Comparison of ENCODE assay signal across 12 mouse cellular contexts in genomic region chr8:87895203-87896041, GRCm38 (mm10).
DNase-seq lines count a peak whose midpoint lies in the region; ATAC-seq and TF ChIP-seq lines count a peak whose summit lies in the region.
"Had no signal": no experiment of that assay in that cellular context is flagged by ENCODE, and none has a peak within 500 bp of the region (broad histone marks: within the 10 kb centered on the region; RNA-seq: fewer than 3 reads in every experiment).

No protein-coding gene starts in this region.

- H3K4me2 ChIP-seq in forebrain, embryonic 16.5 days (ENCODE audit: low read length) = no peak overlapping the region
- no peak overlapping the region; the same call in 1 of the 2 replicates for H3K4me2 ChIP-seq in limb, embryonic 14.5 days (replicated peaks; ENCODE audit: low read depth, low read length, severe bottlenecking)
- no peak overlapping the region for H3K4me2 ChIP-seq in stomach, embryonic 16.5 days (ENCODE audit: low read depth, low read length)
- H3K4me2 ChIP-seq: lung, embryonic 14.5 days had no signal

- intact Hi-C loops in left cerebral cortex, postnatal 14 days (cut with DNase I) = loop anchor here (5.0 kb wide), 1 partner anchor 62 kb away; the partner anchor contains the start of gene Zfp423

- DNase-seq in spleen, adult 2 months (ENCODE audit: low read depth in 1 of 2, low spot score in 2 of 2) = no peak
- DNase-seq in spleen, postnatal 4 days (ENCODE audit: low spot score in 2 of 2) = no peak
- peak; percentile 48 for DNase-seq in limb, embryonic 14.5 days (ENCODE audit: low spot score)
- DNase-seq in gastrocnemius, postnatal 10 days = no peak
- no peak for DNase-seq in left cerebral cortex, postnatal 14 days (ENCODE audit: low spot score in 2 of 2)
- DNase-seq in heart, postnatal 4 days = no peak
- DNase-seq: embryo, embryonic 11 days; heart, postnatal 14 days; kidney, postnatal 14 days; lung, embryonic 14.5 days had no signal

- peak; percentile 29; the same call in 1 of the 2 replicates for ATAC-seq in forebrain, embryonic 16.5 days
- ATAC-seq in limb, embryonic 14.5 days (ENCODE audit: low FRiP score, low read depth) = peak; percentile 68; the same call in 1 of the 2 replicates
- ATAC-seq in stomach, embryonic 16.5 days (ENCODE audit: insufficient read depth, low FRiP score) = 0 out of 2 replicates have a peak, but pooled peaks have one; percentile 22

- no peaks in the 10 kb centered on the region for H3K27me3 ChIP-seq in spleen, adult 2 months (ENCODE audit: control insufficient read depth, insufficient read depth, low read length)
- H3K27me3 ChIP-seq in forebrain, embryonic 16.5 days (replicated peaks; ENCODE audit: control insufficient read depth, insufficient read depth, low read length) = no peaks in the 10 kb centered on the region
- H3K27me3 ChIP-seq in limb, embryonic 14.5 days (ENCODE audit: control insufficient read depth, insufficient read depth, low read length) = no peaks in the 10 kb centered on the region
- H3K27me3 ChIP-seq in stomach, embryonic 16.5 days (ENCODE audit: control insufficient read depth, insufficient read depth, low read length) = no peaks in the 10 kb centered on the region

- no peak overlapping the region for H3K4me3 ChIP-seq in spleen, adult 2 months (ENCODE audit: extremely low read depth, insufficient read depth, insufficient read length)
- no peak overlapping the region for H3K4me3 ChIP-seq in forebrain, embryonic 16.5 days (replicated peaks; ENCODE audit: low read length)
- no peak overlapping the region for H3K4me3 ChIP-seq in limb, embryonic 14.5 days (replicated peaks; ENCODE audit: low read length)
- no peak overlapping the region for H3K4me3 ChIP-seq in stomach, embryonic 16.5 days (replicated peaks; ENCODE audit: low read length)

- peak overlapping the region; percentile 26; the same call in 1 of the 2 replicates for H3K27ac ChIP-seq in spleen, adult 2 months (ENCODE audit: insufficient read depth, low read length)
- no peak overlapping the region for H3K27ac ChIP-seq in forebrain, embryonic 16.5 days (ENCODE audit: low read length)
- peak overlapping the region; percentile 83 for H3K27ac ChIP-seq in limb, embryonic 14.5 days (replicated peaks; ENCODE audit: low read depth, low read length)
- peak overlapping the region; percentile 40; the same call in 1 of the 2 replicates for H3K27ac ChIP-seq in stomach, embryonic 16.5 days (ENCODE audit: low read length)

- no peak overlapping the region for H3K9ac ChIP-seq in forebrain, embryonic 16.5 days (replicated peaks; ENCODE audit: low read depth, low read length)
- no peak overlapping the region for H3K9ac ChIP-seq in limb, embryonic 14.5 days (ENCODE audit: low read depth, low read length, severe bottlenecking)
- no peak overlapping the region for H3K9ac ChIP-seq in stomach, embryonic 16.5 days (ENCODE audit: low read length)
- H3K9ac ChIP-seq: lung, embryonic 14.5 days had no signal

- no peak for TF ChIP-seq POLR2A in spleen, adult 2 months (IDR thresholded peaks at IDR 0.05; ENCODE audit: low read depth, low read length)
- no peak for TF ChIP-seq POLR2A in limb, embryonic 14.5 days (IDR thresholded peaks at IDR 0.05; ENCODE audit: borderline replicate concordance, extremely low read depth, insufficient read depth, insufficient read length)

- no peaks in the 10 kb centered on the region for H3K36me3 ChIP-seq in spleen, adult 2 months (ENCODE audit: control insufficient read depth, insufficient read depth, low read length)
- H3K36me3 ChIP-seq in forebrain, embryonic 16.5 days (ENCODE audit: control insufficient read depth, insufficient read depth) = no peaks in the 10 kb centered on the region
- H3K36me3 ChIP-seq in limb, embryonic 14.5 days (ENCODE audit: control insufficient read depth, insufficient read depth, low read length) = no peaks in the 10 kb centered on the region
- H3K36me3 ChIP-seq in stomach, embryonic 16.5 days (ENCODE audit: control insufficient read depth, insufficient read depth, low read length) = no peaks in the 10 kb centered on the region

- no peaks in the 10 kb centered on the region for H3K9me3 ChIP-seq in forebrain, embryonic 16.5 days (ENCODE audit: control insufficient read depth, low read length)
- H3K9me3 ChIP-seq in limb, embryonic 14.5 days (ENCODE audit: control insufficient read depth, low read length) = no peaks in the 10 kb centered on the region
- no peaks in the 10 kb centered on the region for H3K9me3 ChIP-seq in stomach, embryonic 16.5 days (replicated peaks; ENCODE audit: control insufficient read depth, low read length)

- no peak for TF ChIP-seq CTCF in spleen, adult 2 months (IDR thresholded peaks at IDR 0.05; ENCODE audit: extremely low read depth, insufficient read depth, insufficient read length, insufficient replicate concordance)

- H3K4me1 ChIP-seq in spleen, adult 2 months (ENCODE audit: control insufficient read depth, insufficient read depth, insufficient read length) = no peaks in the 10 kb centered on the region
- peaks cover 24% of the 10 kb centered on the region for H3K4me1 ChIP-seq in forebrain, embryonic 16.5 days (replicated peaks; ENCODE audit: control insufficient read depth, insufficient read depth, low read length)
- H3K4me1 ChIP-seq in limb, embryonic 14.5 days (ENCODE audit: control insufficient read depth, insufficient read depth, low read length) = peaks cover 70% of the 10 kb centered on the region
- peaks cover 29% of the 10 kb centered on the region for H3K4me1 ChIP-seq in stomach, embryonic 16.5 days (ENCODE audit: control insufficient read depth, insufficient read depth, low read length)

- WGBS in spleen, adult 2 months = 77% methylated on average over 13 of the region's 13 CpGs
- WGBS in forebrain, embryonic 16.5 days = 43% methylated on average over 13 of the region's 13 CpGs
- 37% methylated on average over 13 of the region's 13 CpGs for WGBS in limb, embryonic 14.5 days
- 63% methylated on average over 13 of the region's 13 CpGs for WGBS in stomach, embryonic 16.5 days
